Mouse (Mus musculus) neural tube, embryonic 11.5 days (tissue): ENCODE data around the gene Fam110a. TPM values are rescaled to one million over a fixed set of nuclear protein-coding genes. Genes with fewer than 3 reads are reported as not detected.
A peak's percentile ranks its signal among the peaks of the same experiment; 100 is the strongest.
"Not testable (repeated sequence)": the region's sequence is repeated elsewhere in the genome, so short reads cannot be mapped to it uniquely, and the experiment has no call there.

Experiments used
- ATAC-seq: fragments of 200-750 bp; cut with Nextera tagmentation; 2 replicates; pipeline ENCODE4 v1.8.0; 2017; ENCODE audit warnings: moderate number of reproducible peaks, mild to moderate bottlenecking, moderate TSS enrichment, moderate library complexity; ENCODE audit not compliant: insufficient read depth, low FRiP score, low TSS enrichment
- DNase-seq: peaks from one replicate; pipeline ENCODE4 v3.0.0-alpha.2; 2015; ENCODE audit warnings: low spot score
- H3K27ac ChIP-seq: fragments of 300-500 bp; sonication (generic); 2 replicates; pipeline ENCODE4 v1.5.1; 2014; ENCODE audit warnings: low read depth, mild to moderate bottlenecking, low read length
- H3K27me3 ChIP-seq: fragments of 300-500 bp; sonication (generic); 2 replicates; pipeline ENCODE4 v1.6.1; 2014; ENCODE audit warnings: mild to moderate bottlenecking, low read length, mixed read lengths; ENCODE audit not compliant: control insufficient read depth, insufficient read depth
- H3K36me3 ChIP-seq: fragments of 300-500 bp; sonication (generic); 2 replicates; pipeline ENCODE4 v1.6.1; 2014; ENCODE audit warnings: mild to moderate bottlenecking, low read length, moderate library complexity, mixed read lengths; ENCODE audit not compliant: control insufficient read depth, insufficient read depth
- H3K4me1 ChIP-seq: fragments of 300-500 bp; sonication (generic); 2 replicates; pipeline ENCODE4 v1.6.1; 2014; ENCODE audit warnings: low read length, mixed read lengths; ENCODE audit not compliant: control insufficient read depth, insufficient read depth
- H3K4me2 ChIP-seq: fragments of 300-500 bp; sonication (generic); 2 replicates; pipeline ENCODE4 v1.6.1; 2014; ENCODE audit warnings: low read depth, mild to moderate bottlenecking, moderate library complexity
- H3K4me3 ChIP-seq: fragments of 300-500 bp; sonication (generic); 2 replicates; pipeline ENCODE4 v1.5.1; 2014; ENCODE audit warnings: low read depth, low read length
- H3K9ac ChIP-seq: fragments of 300-500 bp; sonication (generic); 2 replicates; pipeline ENCODE4 v1.6.1; 2014; ENCODE audit warnings: mild to moderate bottlenecking, low read length
- H3K9me3 ChIP-seq: fragments of 300-500 bp; sonication (generic); 2 replicates; pipeline ENCODE4 v1.6.1; 2016; ENCODE audit warnings: low read length; ENCODE audit not compliant: control insufficient read depth
- WGBS: fragments of 180-500 bp; shearing (Covaris S2); extraction: QIAGEN DNeasy Blood & Tissue Kit; methylation state at CpG from one replicate; pipeline ENCODE4 v1.1.7; 2014; 5-methylcytosine and 5-hydroxymethylcytosine counted together
- polyA plus RNA-seq: library from polyadenylated mRNA; unstranded; fragments of >200 nt; fragmentation: Nextera tagmentation; extraction: Ambion mirVana; gene quantifications from 2 replicates; pipeline ENCODE4 v1.2.1, GENCODE M21; 2014

Gene Fam110a
- polyA plus RNA-seq, 1 experiment from 2014 or later: 92.9 TPM

GRCm38 (mm10) chr2:151999669-152000290 lies 19.8 kb upstream of the Fam110a start:
- Histone ChIP-seq H3K27ac (no peak overlapping the region), H3K9me3 (no peaks in the 10 kb centered on the region), H3K27me3 (peaks cover 33% of the 10 kb centered on the region), H3K4me2 (no peak overlapping the region), H3K9ac (no peak overlapping the region; the same call in 1 of the 2 replicates), H3K4me3 (no peak overlapping the region), H3K4me1 (0 out of 2 replicates have a peak, but pooled peaks cover 2% of the 10 kb centered on the region), H3K36me3 (no peaks in the 10 kb centered on the region)
- 6% methylated on average over 20 of the region's 20 CpGs for WGBS
- DNase-seq (no peak), ATAC-seq (no peak)

GRCm38 (mm10) chr2:151998932-151999331 lies 18.9 kb upstream of the Fam110a start:
- 71% methylated on average over 4 of the region's 4 CpGs for WGBS
- Histone ChIP-seq H3K4me2 (no peak overlapping the region), H3K27ac (no peak overlapping the region), H3K9me3 (no peaks in the 10 kb centered on the region), H3K4me3 (no peak overlapping the region), H3K9ac (no peak overlapping the region), H3K27me3 (peaks cover 33% of the 10 kb centered on the region), H3K36me3 (no peaks in the 10 kb centered on the region), H3K4me1 (0 out of 2 replicates have a peak, but pooled peaks cover 2% of the 10 kb centered on the region)
- no peak for DNase-seq
- ATAC-seq: no peak

GRCm38 (mm10) chr2:151998505-151998899 lies 18.5 kb upstream of the Fam110a start:
- H3K4me3 ChIP-seq: no peak overlapping the region
- 0 out of 2 replicates have a peak, but pooled peaks cover 2% of the 10 kb centered on the region for H3K4me1 ChIP-seq
- H3K27me3 ChIP-seq: peaks cover 33% of the 10 kb centered on the region
- no peaks in the 10 kb centered on the region for H3K9me3 ChIP-seq
- 79% methylated on average over 9 of the region's 9 CpGs for WGBS
- no peak overlapping the region for H3K27ac ChIP-seq
- no peak overlapping the region for H3K9ac ChIP-seq
- H3K36me3 ChIP-seq: no peaks in the 10 kb centered on the region
- ATAC-seq (no peak), DNase-seq (no peak)
- no peak overlapping the region for H3K4me2 ChIP-seq

GRCm38 (mm10) chr2:151997776-151998504 lies 17.9 kb upstream of the Fam110a start:
- H3K36me3 ChIP-seq: no peaks in the 10 kb centered on the region
- no peak overlapping the region for H3K4me2 ChIP-seq
- WGBS: 57% methylated on average over 8 of the region's 8 CpGs
- DNase-seq (no peak), ATAC-seq (no peak)
- H3K4me3 ChIP-seq: no peak overlapping the region
- no peak overlapping the region for H3K27ac ChIP-seq
- no peak overlapping the region for H3K9ac ChIP-seq
- H3K4me1 ChIP-seq: 0 out of 2 replicates have a peak, but pooled peaks cover 2% of the 10 kb centered on the region
- peaks cover 33% of the 10 kb centered on the region for H3K27me3 ChIP-seq
- no peaks in the 10 kb centered on the region for H3K9me3 ChIP-seq

GRCm38 (mm10) chr2:151997190-151997575 lies 17.2 kb upstream of the Fam110a start:
- not testable (repeated sequence) for H3K9ac ChIP-seq, H3K9me3 ChIP-seq, ATAC-seq, DNase-seq, H3K4me1 ChIP-seq, H3K36me3 ChIP-seq, H3K4me2 ChIP-seq, H3K4me3 ChIP-seq, H3K27ac ChIP-seq
- peaks cover 33% of the 10 kb centered on the region for H3K27me3 ChIP-seq
- 67% methylated on average over 2 of the region's 2 CpGs for WGBS

GRCm38 (mm10) chr2:151996229-151997189 lies 16.5 kb upstream of the Fam110a start, which contains the start of gene Slc52a3:
Gene Slc52a3, plus strand, starts transcription at chr2:151996511.
- ATAC-seq (peak; percentile 37; the same call in 1 of the 2 replicates), DNase-seq (peak; percentile 85)
- H3K27ac ChIP-seq: no peak within 1 kb of the TSS
- H3K4me1 ChIP-seq: 0 out of 2 replicates have a peak, but pooled peaks cover 2% of the 10 kb centered on the region
- no peaks in the 10 kb centered on the region for H3K9me3 ChIP-seq
- WGBS: 6% methylated on average over 35 of the region's 35 CpGs
- no peak within 1 kb of the TSS for H3K9ac ChIP-seq
- H3K27me3 ChIP-seq: peaks cover 33% of the 10 kb centered on the region
- H3K4me3 ChIP-seq: no peak within 1 kb of the TSS
- H3K36me3 ChIP-seq: no peaks in the 10 kb centered on the region
- H3K4me2 ChIP-seq: no peak within 1 kb of the TSS

GRCm38 (mm10) chr2:151994350-151995122 lies 14.5 kb upstream of the Fam110a start:
- Histone ChIP-seq H3K27ac (no peak overlapping the region), H3K4me3 (no peak overlapping the region)
- no peak for ATAC-seq

GRCm38 (mm10) chr2:151991446-151991845 lies 11.4 kb upstream of the Fam110a start:
- no peaks in the 10 kb centered on the region for H3K36me3 ChIP-seq
- no peak overlapping the region for H3K9ac ChIP-seq
- H3K4me2 ChIP-seq: no peak overlapping the region
- H3K4me3 ChIP-seq: no peak overlapping the region
- peak; percentile 48 for ATAC-seq
- H3K4me1 ChIP-seq: no peaks in the 10 kb centered on the region
- peak overlapping the region; percentile 30; the same call in 1 of the 2 replicates for H3K27ac ChIP-seq
- H3K27me3 ChIP-seq: peaks cover 3% of the 10 kb centered on the region
- 31% methylated on average over 5 of the region's 5 CpGs for WGBS
- no peaks in the 10 kb centered on the region for H3K9me3 ChIP-seq
- DNase-seq: no peak

More at GRCm38 (mm10) chr2:151994350-151995122, 14.5 kb upstream of the Fam110a start:
- Histone ChIP-seq H3K9me3 (no peaks in the 10 kb centered on the region), H3K9ac (0 out of 2 replicates have a peak overlapping the region, but pooled peaks have one; percentile 18), H3K4me1 (no peaks in the 10 kb centered on the region), H3K4me2 (peak overlapping the region; percentile 42), H3K36me3 (no peaks in the 10 kb centered on the region), H3K27me3 (peaks cover 24% of the 10 kb centered on the region)
- DNase-seq: peak; percentile 83
- WGBS: 8% methylated on average over 22 of the region's 22 CpGs
